Mouse (Mus musculus) olfactory bulb, adult 2 months (tissue): ENCODE measurements around the gene Crtac1.

Experiments
- CTCF ChIP-seq: fragments of 200-500 bp; IDR thresholded peaks from 2 replicates; pipeline ENCODE4 v1.5.1; 2012; ENCODE audit warnings: low read depth, mild to moderate bottlenecking, low read length, moderate library complexity; ENCODE audit not compliant: insufficient read depth
- POLR2A ChIP-seq: fragments of 200-500 bp; IDR thresholded peaks from 2 replicates; pipeline ENCODE4 v1.6.1; 2012; ENCODE audit warnings: mild to moderate bottlenecking, low read depth, low read length, moderate library complexity; ENCODE audit not compliant: insufficient read depth

- TF ChIP-seq CTCF: peak; percentile 68; the same call in 1 of the 2 replicates
- no peak for TF ChIP-seq POLR2A
Measured at GRCm38 (mm10) chr19:42429410-42429809, 2.2 kb downstream of the Crtac1 start.
